Mouse (Mus musculus) heart, adult 9 months (tissue): ENCODE results near the gene Snx3.

Experiments
- DNase-seq, 2 experiments: peaks; one replicate each; pipeline ENCODE4 v3.0.0; 2022; ENCODE audit warnings: low spot score in 2 of 2

Gene Snx3

DNA sequence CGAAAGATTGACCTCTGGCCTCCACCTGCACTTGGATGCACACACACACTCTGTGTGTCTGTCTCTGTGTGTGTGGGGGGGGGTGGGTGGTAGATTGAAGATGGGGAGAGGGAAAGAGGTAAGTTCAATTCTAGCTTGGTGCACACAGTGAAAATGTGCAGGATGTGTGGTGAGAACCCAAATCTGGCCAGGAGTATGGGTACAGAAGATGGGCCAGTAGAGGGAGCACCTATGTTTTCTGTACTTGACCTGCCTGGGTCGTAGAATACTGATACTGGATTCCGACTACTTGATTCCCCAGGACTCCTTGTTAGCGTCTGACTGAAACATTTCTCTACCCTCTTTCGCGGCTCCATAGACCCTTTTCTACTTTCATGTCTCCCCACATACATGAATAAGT, 8.3 kb downstream of the Snx3 start:
- no peak for DNase-seq

DNA sequence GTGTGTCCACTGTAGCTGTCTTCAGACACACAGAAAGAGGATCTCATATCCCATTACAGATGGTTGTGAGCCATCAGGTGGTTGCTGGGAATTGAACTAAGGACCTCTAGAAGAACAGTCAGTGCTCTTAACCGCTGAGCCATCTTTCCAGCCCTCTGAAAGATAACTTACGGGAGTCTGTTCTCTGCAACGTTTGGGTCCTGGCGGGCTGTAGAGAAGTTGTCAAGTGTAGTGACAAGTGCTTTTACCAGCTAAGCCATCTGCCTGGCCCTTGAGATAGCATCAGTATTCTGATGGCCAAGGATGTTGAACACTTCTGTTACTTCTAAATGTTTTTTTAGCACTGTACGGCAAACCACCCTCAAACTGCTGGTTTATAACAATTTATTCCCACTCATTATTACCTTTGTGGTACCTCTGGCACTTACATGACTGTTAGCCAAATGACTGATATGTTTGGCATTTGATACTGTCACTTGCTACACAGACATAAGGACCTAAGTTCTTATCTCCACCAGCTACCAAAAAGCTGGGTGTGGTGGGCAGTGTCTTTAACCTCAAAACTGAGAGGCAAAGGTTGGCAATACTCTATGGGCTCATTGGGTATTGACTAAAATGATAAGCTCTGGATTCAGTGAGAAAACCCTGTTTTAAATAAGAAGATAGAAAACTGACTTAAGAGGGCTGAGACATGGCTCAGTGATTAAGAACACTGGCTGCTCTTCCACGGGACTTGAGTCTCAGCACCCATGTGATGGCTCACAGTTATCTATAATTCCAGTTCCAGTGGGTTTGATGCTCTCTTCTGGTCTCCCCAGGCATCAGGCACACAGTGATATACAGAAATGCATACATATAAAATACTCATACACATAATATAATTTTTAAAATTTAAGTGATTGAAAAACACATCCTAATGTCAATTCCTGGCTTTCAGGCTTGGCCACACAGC, 9.6 kb downstream of the Snx3 start:
- no peak for DNase-seq

DNA sequence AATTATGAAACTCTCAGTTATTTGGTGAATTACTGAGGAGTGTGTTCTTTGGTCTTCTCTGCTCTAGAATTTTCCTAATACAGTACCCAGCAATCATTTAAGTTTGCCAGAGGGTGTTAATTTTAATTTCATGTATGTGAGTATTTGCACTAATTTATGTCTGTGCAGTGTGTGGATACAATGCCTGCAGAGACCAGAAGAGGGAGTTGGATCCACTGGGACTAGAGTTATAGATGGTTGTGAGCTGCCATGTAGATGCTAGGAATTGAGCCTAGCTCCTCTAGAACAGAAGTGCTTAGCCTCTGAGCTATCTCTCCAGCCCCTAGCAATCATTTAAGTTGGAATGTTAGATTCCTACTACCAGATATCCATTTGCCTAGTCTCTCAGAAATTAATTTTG, 12.3 kb downstream of the Snx3 start:
- no peak for DNase-seq

DNA sequence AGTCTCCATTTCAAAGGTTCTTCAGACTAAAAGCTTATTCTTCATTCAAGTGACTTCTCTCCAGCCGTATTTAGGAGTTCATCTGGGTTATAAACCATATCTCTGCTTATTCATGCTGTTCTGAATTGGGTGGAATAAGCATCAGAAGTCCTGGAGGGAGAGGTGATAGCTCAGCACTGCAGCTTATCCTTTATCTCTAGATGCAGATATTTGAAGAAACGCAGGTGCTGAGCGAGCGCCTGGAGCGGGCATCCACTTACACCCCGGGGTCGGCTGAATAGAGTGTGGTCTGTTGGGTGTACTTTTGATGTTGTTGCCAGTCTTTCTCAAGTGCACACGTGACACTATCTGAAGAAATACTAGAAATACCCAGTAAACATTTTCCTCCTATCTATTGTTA, 16.5 kb downstream of the Snx3 start:
- no peak for DNase-seq

DNA sequence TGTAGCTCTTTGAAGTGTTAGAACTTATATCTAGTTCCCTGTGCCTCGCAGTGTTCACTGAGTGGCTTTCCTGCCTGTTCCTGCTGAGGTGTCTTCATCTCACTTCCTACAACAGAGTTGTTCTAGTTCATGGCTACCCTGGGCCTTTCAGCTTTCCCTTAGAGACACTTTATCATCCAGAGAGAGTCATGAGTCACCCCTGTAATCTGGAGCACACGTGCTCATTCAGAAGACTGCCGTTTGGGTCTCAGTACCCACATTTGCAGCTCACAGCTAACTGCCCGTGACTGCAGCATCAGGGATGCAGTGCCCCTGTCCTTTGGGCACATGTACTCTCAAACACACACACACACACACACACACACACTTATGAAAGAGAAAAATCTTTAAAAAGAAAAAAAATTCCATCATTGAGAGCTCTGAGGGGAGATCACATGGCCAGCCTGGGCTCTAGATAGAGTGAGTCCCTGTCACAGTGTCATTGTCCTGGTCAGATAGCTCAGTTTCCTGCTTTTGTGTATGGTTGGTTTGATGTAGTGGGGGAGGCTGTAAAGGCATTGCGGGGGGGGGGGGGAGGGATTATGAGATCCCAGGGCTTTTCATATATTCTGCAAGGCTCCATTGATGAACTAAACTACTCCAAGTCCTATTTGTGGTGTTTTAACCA, 19.6 kb downstream of the Snx3 start:
- DNase-seq = no peak

DNA sequence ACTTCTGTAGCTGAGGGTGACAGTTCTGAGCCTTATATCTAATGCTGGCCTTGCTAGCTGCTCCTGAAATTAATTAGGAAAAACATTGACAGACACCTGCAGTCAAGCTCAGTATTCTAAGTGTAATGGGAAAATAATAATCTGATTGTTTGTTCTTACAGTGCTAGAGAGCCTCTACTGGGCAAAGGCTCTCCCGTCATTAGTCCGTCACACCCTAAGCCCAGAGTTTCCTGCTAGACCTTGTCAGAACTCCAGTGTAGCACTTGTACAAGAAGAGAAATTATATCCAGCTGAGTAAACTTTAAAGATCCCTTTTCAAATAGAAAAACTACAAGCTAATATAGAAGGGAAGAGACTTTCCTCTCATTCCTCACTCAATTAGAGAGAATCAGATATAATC, 21.1 kb downstream of the Snx3 start:
- no peak for DNase-seq

DNA sequence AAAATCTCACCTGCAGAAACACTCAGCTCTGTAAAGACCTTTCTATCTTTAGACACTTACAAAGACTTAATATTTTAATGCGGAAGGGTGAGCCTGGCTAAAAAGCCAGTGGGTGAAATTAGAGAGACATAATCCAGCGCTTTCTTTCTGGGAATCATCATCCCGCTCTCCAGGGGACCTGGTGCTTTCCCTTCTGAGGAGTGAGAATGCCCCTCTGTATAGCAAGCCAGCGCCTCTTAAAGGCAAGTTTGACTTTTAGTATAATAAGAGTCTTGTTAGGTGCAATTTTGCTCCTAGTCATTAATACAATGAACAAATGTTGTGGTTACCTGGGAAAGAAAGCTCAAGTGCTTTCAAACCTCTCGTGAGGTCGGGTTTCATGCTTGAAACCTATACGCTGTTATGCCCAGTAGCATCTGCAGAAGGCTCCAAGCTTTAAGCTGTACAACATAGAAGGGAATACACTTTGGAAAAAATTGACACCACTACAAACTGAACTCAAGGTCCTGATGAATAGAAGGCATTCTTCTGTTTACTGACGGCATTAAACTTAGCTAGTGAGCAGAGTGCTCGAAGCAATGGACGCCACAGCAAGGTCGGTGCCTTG, 21.8 kb downstream of the Snx3 start:
- no peak for DNase-seq

DNA sequence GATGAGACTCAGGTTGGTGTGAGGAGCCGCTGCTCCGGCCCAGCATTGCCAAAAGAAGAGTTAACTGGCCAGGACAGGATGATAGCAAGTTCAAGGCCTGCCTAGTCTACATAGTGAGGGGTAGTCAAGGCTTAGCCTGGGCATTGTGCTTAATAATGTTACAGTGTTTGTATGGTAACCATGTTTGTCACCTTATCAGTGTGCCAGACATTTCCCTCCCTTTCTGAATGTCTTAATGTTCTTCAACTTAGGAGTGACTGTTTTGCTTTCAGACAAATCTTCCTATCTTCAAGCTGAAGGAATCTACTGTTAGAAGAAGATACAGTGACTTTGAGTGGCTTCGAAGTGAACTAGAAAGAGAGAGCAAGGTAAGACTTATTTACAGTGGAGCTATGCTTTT, 23.9 kb downstream of the Snx3 start:
- DNase-seq = no peak

DNA sequence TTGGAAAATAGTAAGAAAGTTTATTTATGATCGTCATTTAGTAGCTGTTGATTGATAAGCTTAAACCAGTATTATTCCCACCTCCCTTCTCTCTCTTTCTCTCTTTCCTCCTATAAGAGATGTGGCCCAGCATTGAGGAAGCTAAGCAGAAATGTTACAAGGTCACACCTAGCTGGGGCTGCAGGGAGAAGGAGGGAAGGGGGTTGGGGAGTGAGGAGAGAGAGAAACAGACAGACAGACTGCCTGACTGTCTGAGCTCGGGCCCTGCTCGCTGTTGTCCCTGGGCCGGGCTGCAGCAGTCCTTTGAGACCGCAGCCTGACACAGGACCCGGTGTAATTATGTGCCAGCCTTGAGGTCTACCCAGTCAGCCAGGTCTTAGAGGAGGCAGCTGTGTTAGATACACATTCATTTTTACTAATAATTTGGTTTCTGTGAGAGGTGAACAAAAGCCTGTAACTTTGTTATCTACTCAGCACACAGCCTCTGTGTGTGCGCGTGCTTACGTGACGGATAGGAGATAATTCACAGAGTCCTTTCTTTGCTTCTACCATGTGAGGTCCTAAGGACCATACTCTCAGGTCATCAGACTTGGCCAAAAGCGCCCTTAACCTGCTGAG, 32.1 kb downstream of the Snx3 start:
- no peak for DNase-seq

DNA sequence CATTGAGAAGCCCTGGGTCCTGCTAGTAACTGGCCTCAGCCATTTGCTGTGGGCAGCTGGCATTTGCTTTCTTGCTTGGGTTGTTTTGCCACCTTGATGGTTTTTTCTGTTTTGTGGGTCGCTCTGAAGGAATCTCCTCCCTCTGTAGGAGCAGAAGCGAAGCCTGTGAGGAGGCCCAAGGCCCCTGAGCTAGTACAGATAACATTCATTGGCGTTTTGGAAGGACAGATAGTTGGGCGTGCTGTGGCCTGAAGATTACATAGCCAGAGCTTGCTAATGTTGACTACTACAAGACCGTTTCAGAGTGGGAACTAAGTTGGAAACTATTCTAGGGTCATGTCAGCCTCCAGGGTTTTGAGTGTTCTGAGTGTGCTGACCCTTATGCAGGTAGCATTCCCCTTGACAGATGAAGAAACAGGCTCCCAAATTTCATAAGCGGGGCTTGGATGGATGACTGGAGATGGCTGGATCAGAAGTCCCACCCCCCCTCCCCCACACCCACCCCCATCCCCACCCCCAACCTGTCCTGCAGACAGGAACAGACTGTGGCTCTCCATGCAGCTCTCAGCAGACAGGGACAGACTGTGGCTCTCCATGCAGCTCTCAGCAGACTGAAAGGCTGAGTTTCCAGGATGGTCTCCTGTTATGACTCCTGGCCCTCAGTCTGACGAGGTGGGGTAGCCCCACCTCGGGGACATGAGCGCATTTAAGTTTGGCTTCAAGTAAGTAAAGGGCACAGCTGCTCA, 35.9 kb downstream of the Snx3 start:
- DNase-seq = no peak

DNA sequence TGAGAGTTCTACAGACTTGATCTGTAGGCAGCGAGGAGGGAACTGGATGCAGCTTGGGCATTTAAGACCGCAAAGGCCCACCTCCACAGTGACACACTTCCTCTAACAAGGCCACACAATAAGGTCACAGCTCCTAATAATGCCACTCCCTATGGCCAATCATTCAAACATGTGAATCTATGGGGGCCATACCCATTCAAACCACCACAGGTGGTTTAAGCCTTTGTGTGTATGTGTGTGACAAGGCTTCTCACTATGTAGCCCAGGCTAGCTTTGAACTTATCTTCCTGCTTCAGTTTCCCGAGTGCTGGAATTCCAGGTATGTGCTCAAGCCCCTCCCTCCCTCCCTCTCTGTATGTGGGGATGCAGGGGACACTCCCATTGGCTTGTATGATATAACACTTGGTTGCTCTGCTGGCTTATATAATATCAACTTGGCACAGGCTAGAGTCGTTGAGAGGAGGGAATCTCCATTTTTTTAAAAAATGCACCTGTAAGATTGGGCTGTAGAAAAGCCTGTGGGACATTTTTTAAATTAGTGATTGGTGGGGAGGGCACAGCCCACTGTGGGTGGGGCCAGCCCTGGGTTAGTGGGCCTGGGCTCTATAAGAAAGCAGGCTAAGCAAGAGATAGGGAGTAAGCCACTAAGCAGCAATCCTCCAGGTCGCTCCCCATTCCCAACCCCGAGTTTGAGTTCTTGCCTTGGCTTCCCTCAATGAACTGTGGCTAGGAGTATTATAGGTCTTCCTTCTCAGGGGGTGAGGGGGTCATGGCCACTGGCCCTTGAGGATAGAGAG, 44.1 kb downstream of the Snx3 start:
- DNase-seq = no peak

DNA sequence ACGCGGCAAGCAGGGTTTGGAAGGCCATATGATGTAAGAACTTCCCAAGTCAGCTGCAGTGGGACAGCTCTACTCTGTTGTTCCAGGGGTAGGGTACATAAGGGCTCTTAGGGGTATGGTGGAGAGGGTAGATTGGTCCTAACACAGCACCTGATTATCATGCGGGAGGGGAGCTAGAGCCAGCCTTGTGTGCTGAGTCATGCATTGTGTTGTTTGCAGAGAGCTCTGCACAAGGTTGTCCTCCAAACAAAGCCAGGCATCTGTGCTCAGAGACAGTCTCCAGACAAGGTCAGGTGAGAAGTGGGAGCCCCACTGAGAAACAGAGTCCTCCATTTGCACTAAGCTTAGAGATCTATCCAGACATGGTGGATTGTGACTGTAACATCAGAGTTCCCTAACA, 44.7 kb downstream of the Snx3 start:
- no peak for DNase-seq

DNA sequence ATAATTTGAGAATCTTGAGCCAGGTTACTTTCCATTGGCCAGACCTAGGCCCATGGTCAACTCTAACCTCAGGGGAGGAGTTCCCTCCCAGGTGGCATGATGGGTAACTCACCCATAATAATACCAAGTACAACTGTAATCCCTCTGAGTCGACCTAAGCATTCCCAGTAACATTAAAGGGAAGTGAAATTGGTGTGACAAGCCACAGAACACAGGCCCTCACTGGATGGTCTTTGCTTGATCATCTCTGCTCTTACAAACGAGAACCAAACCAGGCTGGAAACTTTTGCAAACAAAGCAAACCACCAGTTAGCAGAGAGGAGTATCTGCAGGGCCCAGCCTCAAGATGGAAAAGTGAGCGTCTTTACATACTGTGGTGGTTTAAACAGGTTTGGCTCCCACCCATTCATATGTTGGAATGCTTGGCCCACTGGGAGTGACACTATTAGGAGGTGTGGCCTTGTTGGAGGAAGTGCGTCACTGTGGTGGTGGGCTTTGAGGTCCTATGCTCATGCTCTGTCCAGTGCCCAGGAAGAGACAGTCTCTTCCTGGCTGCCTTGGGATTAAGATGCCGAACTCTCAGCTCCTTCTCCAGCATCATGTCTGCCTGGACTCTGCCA, 57.9 kb downstream of the Snx3 start:
- no peak for DNase-seq

DNA sequence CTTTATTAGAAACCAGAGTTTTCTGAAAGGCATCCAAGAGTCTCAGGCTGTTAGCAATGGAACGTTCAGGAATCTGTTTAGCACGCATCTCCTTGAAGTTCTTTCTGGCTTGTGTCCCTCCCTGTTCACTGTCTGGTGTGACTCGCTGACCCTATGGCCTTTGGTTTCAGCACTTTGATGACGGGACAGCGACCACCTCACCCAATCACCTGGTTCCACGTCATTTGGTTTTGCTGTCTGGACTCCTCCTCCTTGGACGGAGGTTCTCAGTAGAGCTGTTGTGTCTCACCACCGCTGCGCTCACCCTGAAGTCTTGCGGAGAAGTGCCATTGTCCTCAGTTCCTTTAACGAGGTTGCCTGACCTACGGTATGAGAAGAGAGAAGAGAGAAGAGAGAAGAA, 60.4 kb downstream of the Snx3 start:
- DNase-seq = no peak

DNA sequence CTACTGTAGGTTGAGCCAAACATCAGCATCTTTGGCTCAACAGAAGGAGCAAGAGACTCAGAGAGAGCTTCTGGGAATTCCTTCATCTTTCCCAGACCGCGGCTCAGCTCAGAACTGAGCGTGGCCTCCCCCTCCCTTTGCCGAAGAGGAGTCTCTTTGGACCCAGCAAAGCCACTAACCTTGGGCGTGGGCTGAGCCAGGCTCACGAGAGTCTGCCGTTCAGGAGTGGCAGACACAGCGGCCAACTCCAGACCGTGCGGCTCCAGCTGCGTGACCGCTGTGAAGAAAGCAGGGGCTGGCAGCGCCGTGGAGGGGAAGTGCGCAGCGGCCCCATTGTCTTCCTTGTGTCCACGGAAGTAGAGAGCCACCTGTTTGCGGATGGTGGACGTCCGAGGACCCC, 70.7 kb downstream of the Snx3 start:
- no peak for DNase-seq

DNA sequence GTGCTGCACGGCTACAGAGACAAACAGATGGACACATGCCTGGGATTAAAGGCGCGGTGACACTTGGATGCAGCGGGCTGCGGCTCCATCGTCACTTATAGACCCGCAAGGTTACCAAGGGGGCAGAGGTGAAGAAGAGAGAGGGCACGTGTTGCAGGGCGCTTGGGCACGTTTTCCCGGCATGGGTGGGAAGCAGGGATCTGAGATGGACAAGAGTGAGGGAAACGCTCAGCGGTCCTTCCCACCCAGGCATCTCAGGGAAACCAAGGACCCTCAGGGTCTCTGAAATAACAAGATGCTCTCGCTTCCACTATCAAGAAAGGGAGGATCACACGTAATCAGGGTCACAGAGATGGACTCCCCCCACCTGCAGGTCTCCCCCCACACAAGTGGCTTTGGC, 71.1 kb downstream of the Snx3 start:
- no peak for DNase-seq

DNA sequence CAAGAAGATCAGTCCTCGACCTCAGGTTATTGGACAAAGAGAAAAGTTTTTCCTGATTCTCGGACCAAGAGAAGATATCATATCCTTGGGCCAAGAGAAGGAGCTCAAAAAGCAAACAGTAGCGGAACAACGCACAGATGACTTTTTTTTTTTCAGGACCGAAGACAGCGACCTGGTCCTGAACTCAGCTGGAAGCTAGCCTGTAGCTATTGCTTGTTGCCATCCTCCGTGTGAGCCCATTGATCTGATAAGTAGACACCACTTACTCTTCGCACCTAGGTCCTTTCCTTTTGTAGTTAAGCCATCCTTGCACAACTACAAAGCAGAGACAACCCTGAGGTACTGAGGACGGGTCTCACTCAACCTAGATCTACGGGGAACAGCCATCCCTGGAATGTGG, 72.8 kb downstream of the Snx3 start:
- DNase-seq = no peak

DNA sequence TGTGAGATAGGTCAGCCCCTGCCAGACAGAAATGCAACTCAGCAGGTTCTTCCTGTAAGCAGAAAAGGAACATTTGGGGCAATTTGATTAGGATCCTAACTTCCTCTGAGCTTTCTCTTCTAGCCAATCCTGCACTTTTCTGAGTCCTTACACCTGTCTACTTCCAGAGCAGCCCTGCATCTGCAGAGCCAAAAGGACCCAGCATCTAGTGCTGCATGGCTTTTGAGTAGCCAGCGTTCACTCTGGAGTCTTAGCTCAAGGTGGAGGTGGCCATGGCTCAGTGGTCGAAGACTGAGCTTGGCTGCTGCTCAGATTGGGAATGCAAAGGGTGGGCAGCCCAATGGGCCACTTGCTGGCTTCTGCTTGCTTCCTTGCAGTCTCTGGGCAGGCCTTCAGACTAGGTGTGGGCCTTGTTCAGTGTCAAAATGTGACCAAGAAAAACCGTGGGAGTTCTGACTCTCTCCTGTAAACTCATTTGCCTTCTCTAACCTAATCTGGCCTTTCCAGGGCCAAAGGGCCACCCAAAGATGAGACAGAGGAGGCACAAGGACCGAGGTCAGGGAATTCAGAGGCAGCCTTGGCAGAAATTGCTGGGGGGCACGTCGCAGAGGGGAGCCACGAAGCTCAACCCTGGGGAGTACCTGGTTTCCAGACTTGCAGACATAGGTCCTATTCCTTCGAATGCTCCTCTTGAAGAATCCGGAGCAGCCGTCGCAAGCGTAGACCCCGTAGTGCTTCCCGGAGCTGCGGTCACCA, 75.9 kb downstream of the Snx3 start:
- DNase-seq = no peak

DNA sequence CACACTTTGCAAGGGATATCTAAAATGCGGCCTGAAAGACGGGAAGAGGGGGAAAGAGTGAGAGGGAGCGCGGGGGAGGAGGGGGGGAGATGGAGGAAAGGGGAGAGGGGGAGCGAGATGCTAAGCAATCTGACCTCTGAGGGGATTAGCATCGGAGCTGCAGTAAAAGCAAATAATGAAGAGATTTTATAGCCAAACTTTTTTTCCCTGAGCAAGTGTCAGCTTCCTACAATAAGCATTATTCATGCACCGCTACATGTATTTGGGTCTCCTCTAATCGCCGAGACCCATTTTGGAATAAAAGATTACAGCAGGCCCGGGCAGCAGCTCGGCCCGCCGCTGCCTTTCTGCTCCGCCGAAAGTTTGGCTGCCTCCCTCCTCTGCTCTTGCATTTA, 76.4 kb downstream of the Snx3 start:
- DNase-seq = no peak
